Mouse (Mus musculus) thymus, postnatal 25 days (tissue): ENCODE results near the gene Gm7257.

Source experiments
- DNase-seq: peaks from one replicate; pipeline ENCODE4 v3.0.0; 2022

Gene Gm7257

GRCm38 (mm10) chr9:36431584-36431983, at the start of gene Gm7257:
Gene Gm7257 (plus strand): TSS chr9:36431884.
- DNase-seq = no peak

- no peak for DNase-seq
Observed at GRCm38 (mm10) chr9:36402991-36403390, 28.7 kb upstream of the Gm7257 start.

GRCm38 (mm10) chr9:36435051-36435764, 3.5 kb downstream of the Gm7257 start:
- DNase-seq = no peak

- no peak for DNase-seq
Observed at GRCm38 (mm10) chr9:36475338-36475737, 43.7 kb downstream of the Gm7257 start, which contains the start of gene Gm9513. Gene Gm9513 (plus strand): TSS chr9:36475638.
